ENCODE assay signal across 17 mouse cellular contexts in genomic region chr1:167784067-167784466, GRCm38 (mm10).
"Had no signal": no experiment of that assay in that cellular context is flagged by ENCODE, and none has a peak within 500 bp of the region (broad histone marks: within the 10 kb centered on the region; RNA-seq: fewer than 3 reads in every experiment).

No protein-coding gene starts in this region.

- ATAC-seq: liver, postnatal 0 days; lung, postnatal 0 days; midbrain, embryonic 13.5 days; midbrain, embryonic 15.5 days had no signal

- H3K36me3 ChIP-seq: lung, embryonic 15.5 days; midbrain, embryonic 13.5 days; midbrain, embryonic 15.5 days; neural tube, embryonic 12.5 days; stomach, embryonic 15.5 days had no signal

- H3K27ac ChIP-seq: lung, embryonic 15.5 days; macrophage; midbrain, embryonic 13.5 days; midbrain, embryonic 15.5 days; neural tube, embryonic 12.5 days; stomach, embryonic 15.5 days; stomach, postnatal 0 days had no signal

- H3K4me3 ChIP-seq: lung, embryonic 15.5 days; megakaryocyte, embryonic 14.5 days; midbrain, embryonic 13.5 days; midbrain, embryonic 15.5 days; neural tube, embryonic 12.5 days; stomach, embryonic 15.5 days had no signal

- H3K9ac ChIP-seq: liver, postnatal 0 days; lung, embryonic 15.5 days; midbrain, embryonic 13.5 days; midbrain, embryonic 15.5 days; neural tube, embryonic 12.5 days; stomach, embryonic 15.5 days had no signal

- DNase-seq: liver, postnatal 0 days; lung, adult 2 months; lung, postnatal 14 days; lung, postnatal 36 days; thymus, adult 2 months; thymus, postnatal 25 days; thymus, postnatal 4 days had no signal

- H3K27me3 ChIP-seq: lung, embryonic 15.5 days; megakaryocyte, embryonic 14.5 days; stomach, embryonic 15.5 days had no signal

- H3K4me2 ChIP-seq: lung, embryonic 15.5 days; midbrain, embryonic 11.5 days; midbrain, embryonic 13.5 days; midbrain, embryonic 15.5 days; neural tube, embryonic 12.5 days; stomach, embryonic 15.5 days had no signal

- H3K4me1 ChIP-seq: lung, embryonic 15.5 days; megakaryocyte, embryonic 14.5 days; midbrain, embryonic 15.5 days had no signal

- H3K9me3 ChIP-seq: lung, embryonic 15.5 days; midbrain, embryonic 13.5 days; midbrain, embryonic 15.5 days; neural tube, embryonic 12.5 days; stomach, embryonic 15.5 days had no signal
